Mouse (Mus musculus): ENCODE results near the gene Ssr3.
A peak's percentile ranks its signal among the peaks of the same experiment; 100 is the strongest.

Gene Ssr3

DNA sequence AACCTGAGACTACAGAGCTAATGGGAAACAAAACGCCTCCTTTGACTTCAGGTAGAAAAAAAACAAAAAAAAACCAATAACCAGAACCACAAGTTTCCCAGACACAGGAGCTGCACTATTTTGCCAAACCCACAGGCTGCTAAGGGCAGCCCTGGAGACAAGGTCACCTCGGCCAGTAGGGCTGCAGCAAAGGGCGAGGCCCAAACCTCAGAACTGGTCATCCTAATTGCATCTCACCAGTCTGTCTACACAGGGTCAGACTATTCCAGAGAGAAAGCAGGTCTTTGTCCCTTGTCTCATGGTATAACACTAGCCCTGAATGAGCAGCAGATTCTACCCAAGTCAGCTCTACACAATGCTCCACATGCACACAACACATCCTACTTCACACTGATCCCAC, 17.7 kb downstream of the Ssr3 start:
- DNase-seq (ENCODE audit: low spot score): no peak

DNA sequence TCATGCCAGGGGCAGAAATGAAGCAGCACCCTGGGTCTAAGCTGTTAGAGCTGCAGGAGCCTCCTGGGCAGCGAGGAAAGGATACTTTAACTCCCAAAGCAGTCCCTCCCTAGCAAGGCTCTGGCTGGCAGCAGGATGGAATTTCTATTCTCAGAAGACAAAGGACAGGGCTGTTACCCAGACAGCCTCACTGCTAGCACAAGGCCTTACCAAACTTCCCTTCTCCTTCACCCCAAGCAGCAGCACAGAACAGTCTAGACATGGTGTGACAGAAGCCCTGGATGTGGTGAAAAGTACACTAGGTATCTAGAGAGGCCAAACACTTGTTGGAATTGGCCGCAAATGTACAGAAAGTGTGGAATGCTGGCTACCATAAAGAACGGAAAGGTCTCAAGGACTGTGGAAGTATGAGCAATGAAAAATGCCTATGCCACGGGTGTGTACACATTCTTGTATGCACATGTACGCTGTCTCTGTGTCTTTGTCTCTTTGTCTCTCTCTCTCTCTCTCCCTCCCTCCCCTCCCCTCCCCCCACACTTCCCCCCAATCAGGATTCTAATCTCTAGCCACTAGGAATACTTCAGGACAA, 18.7 kb downstream of the Ssr3 start:
- DNase-seq (ENCODE audit: low spot score): no peak

DNA sequence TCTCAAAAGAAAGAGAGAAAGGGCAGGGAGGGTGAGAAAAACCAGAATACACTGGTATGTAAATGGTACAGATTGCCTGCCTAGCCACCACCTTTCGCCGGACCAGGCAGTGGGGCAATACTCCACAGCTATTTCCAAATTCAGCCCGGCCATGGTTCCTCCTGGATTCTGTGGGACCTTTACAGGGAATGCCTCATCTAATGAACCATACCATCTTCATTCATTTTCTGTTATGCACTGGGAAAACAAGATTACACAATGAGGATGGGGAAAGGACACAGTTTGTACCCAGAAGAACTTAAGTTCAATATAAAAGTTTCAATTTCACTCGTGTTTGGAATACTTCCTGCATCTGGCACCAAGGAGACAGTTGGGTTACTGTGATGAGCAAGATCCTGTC, 19.9 kb downstream of the Ssr3 start:
- no peak for DNase-seq (ENCODE audit: low spot score)

DNA sequence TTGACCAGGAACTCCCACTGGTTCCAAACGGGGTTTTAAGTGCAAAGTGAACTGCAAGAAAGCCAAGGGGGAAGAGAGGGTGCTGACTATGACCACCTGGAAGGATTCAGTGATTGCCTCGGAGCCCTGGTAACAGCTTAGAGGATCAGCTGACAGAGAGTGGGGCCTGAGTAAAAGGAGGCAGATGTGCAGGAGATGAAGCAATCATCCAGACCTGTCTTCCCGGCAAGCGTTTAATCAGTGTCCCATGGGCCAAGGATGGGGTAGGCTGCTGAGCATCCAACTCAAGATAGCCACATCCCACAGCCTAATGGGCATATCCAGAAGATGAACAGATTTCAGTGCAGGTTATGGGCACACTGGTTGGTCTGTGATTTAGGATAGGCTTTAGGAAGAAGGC, 24.5 kb downstream of the Ssr3 start:
- DNase-seq (ENCODE audit: low spot score): no peak

DNA sequence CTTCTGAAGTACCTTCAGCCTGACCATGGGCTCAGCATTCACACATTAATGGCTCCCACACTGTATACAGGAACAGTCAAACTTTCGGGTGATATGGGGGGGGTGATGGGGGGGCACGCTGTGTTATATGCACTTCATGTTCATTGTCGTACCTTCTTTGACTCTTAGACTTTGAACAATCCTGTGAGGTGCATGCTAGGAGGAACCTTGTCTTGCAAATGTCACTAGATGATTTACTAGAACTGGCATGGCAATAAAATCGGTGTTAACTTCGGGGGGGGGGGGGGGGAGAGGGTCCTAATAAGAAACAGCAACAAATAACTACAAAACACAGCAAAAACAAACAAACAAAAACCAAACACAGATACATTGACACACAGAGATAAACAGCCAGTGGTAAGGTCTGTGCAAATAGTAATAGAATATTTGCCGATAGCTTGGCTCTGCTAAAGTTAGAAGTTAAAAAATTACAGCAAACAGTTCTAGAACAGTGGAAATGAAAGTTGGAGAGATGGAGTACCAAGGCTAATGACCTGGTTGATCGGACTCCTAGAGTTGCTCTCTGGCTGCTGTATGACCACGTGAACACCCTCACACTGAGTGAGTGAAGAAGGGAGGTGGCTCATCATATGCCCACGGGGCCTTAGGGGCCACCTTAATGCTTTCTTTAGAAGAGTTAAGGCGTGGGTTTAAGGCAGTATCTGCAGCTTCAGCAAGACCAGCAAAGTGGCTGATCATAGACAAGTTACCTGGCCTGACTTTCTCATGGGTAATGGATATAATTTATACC, 26.3 kb downstream of the Ssr3 start:
- DNase-seq (ENCODE audit: low spot score): no peak

DNA sequence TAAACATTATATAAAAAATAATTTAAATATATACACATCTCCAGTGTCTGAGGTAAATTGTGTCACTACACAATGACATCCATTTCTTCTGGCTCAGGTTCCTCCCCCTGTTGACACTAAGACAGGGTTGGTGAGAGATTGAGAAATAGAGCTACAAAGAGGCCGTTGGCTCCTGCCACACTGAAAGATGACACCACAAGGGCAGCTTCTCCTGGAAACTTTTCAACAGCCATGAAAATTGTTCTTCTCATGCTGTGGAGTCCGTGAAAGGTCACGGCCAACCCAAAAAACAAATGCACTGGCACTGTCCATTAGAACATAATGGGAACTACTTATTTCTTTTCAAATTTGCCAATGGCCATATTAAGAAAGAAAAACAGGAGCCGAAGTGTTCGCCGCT, 27.2 kb downstream of the Ssr3 start:
- no peak for DNase-seq (ENCODE audit: low spot score)

DNA sequence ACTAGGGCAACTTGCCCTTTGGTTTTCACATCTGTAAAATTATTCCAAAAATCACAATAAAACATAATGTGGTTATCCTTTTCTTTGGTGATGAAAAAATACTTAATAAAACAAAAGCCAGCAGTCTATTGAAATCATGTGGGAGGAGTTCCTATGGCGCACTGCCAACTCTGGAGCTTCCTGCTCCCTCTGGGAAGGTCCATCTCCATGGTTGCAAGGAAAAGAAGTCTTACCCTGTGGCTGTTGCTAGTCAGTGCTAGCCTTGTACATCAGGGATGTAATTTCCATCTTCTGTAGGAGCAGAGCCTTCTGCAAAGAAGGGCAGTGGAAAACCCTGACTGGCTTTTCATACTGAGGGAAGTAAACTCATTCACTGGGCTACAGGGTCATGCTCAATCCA, 29.0 kb downstream of the Ssr3 start:
- peak; percentile 54 for DNase-seq (ENCODE audit: low spot score)

DNA sequence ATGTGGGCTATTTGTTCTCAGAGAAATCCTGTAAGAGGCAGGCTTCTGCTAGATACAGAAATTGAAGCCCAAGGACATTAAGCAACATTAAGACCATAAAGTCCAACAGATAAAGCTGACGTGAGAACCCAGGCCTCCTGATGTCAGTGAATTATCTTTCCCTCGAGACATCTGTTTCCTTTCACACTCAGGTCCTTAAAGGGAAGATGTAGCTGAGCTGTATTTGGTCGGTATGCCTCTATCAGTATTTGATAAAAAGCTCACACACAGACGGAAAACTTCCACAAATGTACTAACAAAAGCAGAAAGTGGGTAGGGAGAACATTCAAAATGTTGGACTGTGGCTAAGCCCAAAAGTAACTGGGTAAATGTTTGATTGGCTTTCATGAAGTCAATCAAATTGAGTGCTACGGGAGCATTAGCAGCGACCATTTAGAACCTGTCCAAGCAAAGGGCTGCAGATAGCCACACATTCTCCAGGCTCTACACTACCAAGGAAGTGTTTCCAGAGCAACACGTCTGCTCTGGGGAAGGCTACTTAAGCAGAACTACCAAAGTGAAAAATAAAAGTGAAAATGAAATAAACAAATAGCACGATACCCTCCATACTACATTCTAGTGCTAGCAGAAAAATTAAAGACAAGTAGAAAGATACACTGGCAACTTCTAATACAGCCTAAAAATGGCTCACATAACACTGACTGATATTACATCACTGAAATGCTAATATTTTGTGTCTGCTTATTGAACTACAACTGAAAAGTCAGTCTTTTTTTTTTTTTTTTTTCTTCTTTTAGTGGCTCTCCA, 32.1 kb downstream of the Ssr3 start:
- no peak for DNase-seq (ENCODE audit: low spot score)

DNA sequence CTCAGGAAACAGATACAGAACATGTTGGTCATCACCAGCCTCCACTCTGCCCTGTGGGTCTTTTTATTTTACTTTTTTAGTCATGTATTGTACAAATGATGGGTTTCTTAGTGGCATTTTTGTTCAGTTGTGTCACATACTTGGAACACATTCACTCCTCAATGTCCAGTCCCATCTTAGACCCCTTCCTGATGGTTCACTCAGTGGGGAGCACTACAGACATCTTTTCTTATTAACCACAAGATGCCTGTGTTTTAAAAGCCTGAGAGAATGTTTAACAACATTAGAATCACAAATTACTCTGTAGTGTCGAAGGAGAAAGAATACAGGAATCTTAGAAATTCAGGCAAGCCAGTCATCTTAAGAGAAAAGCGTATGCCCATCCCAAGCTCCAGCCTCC, 33.6 kb downstream of the Ssr3 start:
- no peak for DNase-seq (ENCODE audit: low spot score)

DNA sequence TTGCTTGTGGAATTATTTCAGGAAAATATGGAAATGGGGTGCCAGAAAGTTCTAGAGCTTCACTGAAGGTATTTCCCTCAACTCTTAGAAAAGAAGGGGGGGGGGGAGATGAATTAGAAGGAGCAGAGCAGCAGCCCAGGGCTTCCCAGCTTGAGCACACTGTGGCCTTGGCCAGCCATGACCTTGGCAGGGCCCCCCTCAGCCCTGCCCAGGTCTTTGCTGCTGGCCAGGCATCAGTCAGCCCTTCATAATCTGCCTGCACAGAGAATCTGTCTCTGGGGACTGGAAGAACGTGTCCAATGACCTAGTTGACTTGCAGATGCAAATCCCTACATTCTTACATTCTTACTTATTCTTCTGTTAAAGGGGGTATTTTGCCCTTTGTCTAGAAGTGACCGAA, 34.1 kb downstream of the Ssr3 start:
- DNase-seq (ENCODE audit: low spot score): no peak

DNA sequence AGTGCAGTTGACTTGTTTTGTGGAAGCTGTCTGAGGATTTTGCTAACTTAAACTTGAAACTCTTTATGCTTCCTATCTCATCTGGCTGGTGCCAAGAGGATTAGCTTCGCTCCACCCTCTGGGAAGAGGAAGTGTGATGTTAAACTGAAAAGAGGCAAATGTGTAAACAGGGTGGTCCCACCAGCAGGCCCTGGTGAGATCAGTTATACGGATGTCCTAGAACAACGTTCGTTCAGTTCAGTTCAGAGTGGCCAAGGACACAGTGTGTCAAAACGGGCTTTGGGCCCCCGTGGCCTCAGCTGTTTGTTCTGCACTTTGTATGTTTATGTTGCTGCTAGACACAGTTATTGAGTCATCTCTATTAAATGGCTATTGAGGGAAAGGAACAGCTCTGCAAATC, 36.9 kb downstream of the Ssr3 start:
- peak; percentile 58 for DNase-seq (ENCODE audit: low spot score)

DNA sequence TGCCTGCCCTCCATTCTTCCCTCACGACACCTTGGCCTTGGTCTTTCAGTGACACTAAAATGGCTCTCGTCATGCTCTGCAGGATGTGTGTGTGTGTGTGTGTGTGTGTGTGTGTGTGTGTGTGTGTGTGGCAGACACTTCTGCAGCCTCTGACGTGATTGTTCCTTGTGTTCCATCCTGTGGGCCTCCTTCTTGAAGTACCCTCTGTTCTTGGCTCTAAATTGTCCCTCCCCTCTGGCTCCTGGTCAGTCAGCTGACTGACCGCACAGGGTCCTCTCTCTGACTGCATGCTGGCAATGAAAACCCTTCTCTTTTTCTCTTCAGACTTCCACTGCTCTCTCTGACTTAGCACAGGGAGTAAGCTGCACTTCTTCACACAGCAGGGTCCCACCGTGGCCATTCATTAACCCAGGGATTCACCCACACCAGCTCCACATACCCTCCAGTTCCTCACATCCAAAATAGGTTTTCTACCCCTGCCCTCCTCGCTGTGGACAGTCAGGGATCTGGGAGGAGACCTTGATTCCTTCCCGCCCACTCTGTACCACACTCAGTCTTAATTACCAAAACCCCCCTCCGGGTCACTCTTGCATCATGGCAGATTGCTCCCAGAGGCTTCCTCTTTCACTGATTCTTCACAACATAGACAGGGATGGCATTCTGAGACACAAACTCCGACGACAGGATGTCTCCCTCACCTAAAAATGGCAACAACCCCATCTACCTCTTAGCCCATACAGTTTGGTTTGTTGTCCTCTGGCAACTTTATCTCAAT, 39.0 kb downstream of the Ssr3 start:
- no peak for DNase-seq (ENCODE audit: low spot score)

DNA sequence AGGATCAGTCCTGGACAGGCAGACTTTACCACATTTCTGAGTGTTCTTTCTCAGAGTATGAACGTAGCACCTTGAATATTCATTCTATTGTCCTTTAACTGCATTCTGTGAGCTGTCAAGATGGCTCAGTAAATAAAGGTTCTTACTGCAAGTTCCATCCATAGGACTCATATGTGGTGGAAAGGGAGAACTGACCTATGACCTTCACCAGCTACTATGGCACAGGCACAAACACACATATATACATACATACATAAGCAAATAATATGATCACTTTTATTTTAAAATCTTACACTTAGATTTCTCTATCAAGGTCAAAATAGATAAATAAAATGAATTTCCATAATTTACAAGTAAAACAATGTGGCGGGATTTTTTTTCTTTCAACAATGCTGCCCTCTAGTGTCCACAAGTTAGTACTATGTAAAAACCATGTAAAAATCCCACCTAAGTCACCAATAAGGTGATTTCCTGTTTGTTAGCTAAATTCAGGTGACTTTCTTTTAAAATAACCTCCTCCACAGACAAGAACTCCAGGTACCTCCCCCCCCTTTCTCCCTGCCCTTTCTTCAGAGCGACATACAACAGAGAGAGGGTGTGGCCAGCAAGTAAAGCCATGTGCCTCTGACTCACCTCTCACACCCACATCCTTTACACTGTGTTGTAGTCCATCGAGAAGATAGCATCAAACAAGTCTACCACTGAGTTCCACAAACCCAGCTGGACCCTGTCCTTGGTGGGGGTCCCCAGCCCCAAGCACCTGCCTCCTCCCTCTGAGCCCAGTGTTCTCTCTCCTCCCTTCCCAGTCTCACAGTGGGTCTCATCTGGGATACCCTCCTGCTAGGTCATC, 39.9 kb downstream of the Ssr3 start:
- no peak for DNase-seq (ENCODE audit: low spot score)

DNA sequence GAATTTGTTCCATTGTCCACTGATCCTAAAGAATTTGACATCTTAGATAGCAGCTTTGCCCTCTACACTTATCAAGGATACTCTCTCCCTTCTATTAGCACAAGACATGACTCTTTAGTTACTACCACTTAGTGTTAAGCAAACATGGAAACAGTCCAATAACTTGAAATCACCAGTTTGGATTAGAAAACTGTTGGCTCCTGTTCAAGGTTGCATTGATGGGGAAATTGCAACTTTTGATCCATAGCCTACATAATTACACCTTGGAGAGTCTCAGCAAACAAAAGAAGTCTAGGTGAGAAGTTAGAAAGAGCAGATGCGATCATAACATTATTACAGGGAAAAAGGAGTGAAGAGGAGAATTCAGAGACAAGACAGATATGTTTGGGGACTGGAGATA, 46.2 kb downstream of the Ssr3 start:
- no peak for DNase-seq (ENCODE audit: low spot score)

DNA sequence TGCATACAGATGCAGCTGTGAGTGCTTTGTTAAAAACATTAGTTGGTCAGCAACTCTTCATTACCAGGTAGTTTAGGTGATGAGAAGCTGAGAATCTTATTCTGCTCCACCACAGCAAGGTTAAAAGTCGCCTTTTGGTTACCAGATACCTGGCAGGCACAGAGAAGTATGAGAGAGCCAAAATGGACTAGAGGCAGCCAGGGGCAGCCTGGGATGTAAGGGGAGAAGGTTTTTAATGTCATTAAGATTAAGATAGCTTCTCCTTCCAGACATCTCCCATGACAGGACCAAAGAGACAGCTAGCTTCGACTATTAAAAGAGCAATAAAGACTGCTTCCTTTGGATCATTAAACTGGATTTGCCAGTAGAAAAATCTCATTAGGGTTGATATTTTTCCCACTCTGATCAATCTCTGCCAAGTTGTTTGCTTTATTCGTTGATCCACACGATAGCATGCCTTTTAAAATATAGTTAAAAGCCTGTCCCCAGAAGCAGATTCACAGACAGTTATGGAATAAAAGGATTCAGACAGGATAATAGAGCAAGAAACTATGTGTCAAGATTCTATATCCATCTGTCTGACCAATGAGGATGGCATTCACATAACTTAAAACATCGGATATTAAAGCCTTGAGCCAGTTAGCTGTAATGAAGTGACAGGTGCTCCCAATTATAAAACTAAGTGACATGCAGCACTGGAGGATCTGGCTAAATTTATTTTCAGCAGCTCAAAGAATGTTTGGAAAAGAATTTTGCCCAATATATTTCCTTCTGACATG, 52.1 kb downstream of the Ssr3 start:
- no peak for DNase-seq (ENCODE audit: low spot score)

DNA sequence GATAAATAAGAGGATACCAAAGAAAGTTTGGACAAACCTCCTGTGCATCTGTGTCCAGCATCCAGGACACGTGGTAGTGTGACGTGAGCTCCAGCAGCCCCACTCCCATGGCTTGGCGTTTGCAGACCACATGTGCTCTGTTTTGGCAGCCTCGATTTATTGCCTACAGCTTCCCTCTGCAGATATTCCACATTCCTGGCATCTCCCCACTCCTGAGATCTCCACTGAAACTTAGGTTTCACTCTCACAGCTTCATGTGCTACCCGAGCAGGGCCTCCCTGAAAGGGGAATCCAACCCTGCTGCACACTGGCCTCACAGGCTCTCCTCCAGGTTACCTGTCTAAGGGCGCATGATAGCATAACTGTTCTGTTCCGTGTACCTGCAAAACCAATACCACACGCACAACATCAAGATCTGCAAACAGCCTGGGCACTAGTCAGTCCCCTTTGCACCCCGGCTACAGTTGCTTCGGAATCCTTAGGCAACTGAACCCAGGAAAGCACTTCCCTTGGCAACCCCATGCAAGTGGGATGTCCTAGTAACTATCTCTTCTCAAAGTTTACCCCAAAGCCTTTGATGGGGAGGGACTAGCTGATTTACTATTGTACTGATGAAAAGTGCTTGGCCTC, 54.5 kb downstream of the Ssr3 start:
- no peak for DNase-seq (ENCODE audit: low spot score)

Measured in lung, postnatal 25 days (tissue).